Mouse (Mus musculus) lung, adult 18-20 months (tissue): ENCODE results near the gene Pram1.
"Not testable (repeated sequence)": the region's sequence is repeated elsewhere in the genome, so short reads cannot be mapped to it uniquely, and the experiment has no call there.

Experiments
- DNase-seq, 2 experiments: peaks; one replicate each; pipeline ENCODE4 v3.0.0; 2022; ENCODE audit warnings: mixed read lengths in 2 of 2

Gene Pram1

GRCm38 (mm10) chr17:33637516-33638276 lies at the start of gene Pram1:
Gene Pram1, plus strand, starts transcription at chr17:33638056.
- peak in 1 of 2 experiments; percentile 21 for DNase-seq

GRCm38 (mm10) chr17:33597271-33597670 lies 40.6 kb upstream of the Pram1 start:
- DNase-seq, result no peak

GRCm38 (mm10) chr17:33598506-33598905 lies 39.4 kb upstream of the Pram1 start:
- no peak for DNase-seq

GRCm38 (mm10) chr17:33599836-33600475 lies 37.9 kb upstream of the Pram1 start:
- DNase-seq, result no peak

GRCm38 (mm10) chr17:33600831-33601230 lies 37.0 kb upstream of the Pram1 start:
- DNase-seq, result no peak

- DNase-seq, result no peak
These were observed 35.9 kb upstream of the Pram1 start for GRCm38 (mm10) chr17:33601947-33602346.

GRCm38 (mm10) chr17:33607273-33607672 lies 30.6 kb upstream of the Pram1 start:
- no peak for DNase-seq

- no peak for DNase-seq
These were observed 27.3 kb upstream of the Pram1 start for GRCm38 (mm10) chr17:33610548-33610947.

- DNase-seq, result not testable (repeated sequence)
These were observed 24.1 kb upstream of the Pram1 start for GRCm38 (mm10) chr17:33613726-33614125.

- no peak for DNase-seq
These were observed 10.6 kb upstream of the Pram1 start for GRCm38 (mm10) chr17:33627281-33627680.

GRCm38 (mm10) chr17:33628621-33629486 lies 9.0 kb upstream of the Pram1 start, which contains the start of gene Zfp414:
Gene Zfp414, plus strand, starts transcription at chr17:33629090.
- DNase-seq, result peak; percentile 93 to 94

GRCm38 (mm10) chr17:33629487-33630125 lies 8.2 kb upstream of the Pram1 start:
- DNase-seq, result no peak

GRCm38 (mm10) chr17:33630171-33630895 lies 7.5 kb upstream of the Pram1 start:
- DNase-seq, result no peak

GRCm38 (mm10) chr17:33631236-33631635 lies 6.6 kb upstream of the Pram1 start:
- DNase-seq, result no peak

GRCm38 (mm10) chr17:33631796-33632195 lies 6.1 kb upstream of the Pram1 start:
- DNase-seq, result no peak

- DNase-seq, result no peak
These were observed 818 bp upstream of the Pram1 start for GRCm38 (mm10) chr17:33637038-33637437.

GRCm38 (mm10) chr17:33639743-33640142 lies 1.9 kb downstream of the Pram1 start:
- no peak for DNase-seq

GRCm38 (mm10) chr17:33644068-33644467 lies 6.2 kb downstream of the Pram1 start:
- no peak for DNase-seq

- no peak for DNase-seq
These were observed 7.2 kb downstream of the Pram1 start for GRCm38 (mm10) chr17:33645073-33645472.

- no peak for DNase-seq
These were observed 12.1 kb downstream of the Pram1 start for GRCm38 (mm10) chr17:33649781-33650475.

- DNase-seq, result no peak
These were observed 29.0 kb downstream of the Pram1 start for GRCm38 (mm10) chr17:33666813-33667212.
